Mouse (Mus musculus): Measurements from ENCODE around the gene Agbl4. TPM values are rescaled to one million over a fixed set of nuclear protein-coding genes. Genes with fewer than 3 reads are reported as not detected.
A peak's percentile ranks its signal among the peaks of the same experiment; 100 is the strongest.

Agbl4 gene
- polyA plus RNA-seq, 1 experiment from 2014 or later, result 2.5 TPM

DNA sequence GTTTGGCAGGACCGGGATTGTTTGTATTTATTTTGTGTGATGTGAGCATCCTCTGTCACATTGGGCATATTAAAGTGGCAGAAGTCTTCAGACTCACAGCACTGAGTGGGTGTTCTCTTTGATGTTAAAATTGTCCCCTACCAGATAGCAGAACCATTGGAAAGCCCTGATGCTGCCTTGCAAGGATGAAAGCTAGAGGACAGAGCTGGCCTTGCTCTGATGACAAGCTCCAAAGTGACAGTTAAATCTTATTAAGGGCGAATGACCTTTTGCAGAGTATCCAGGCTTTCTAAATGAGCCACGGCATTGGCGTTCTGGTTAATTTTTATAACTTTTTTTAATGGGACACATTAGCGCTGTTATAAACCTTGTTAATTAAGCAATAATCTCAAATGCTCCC lies 1060.1 kb downstream of the Agbl4 start:
- no peak overlapping the region for H3K9ac ChIP-seq
- H3K4me2 ChIP-seq, result no peak overlapping the region
- no peaks in the 10 kb centered on the region for H3K27me3 ChIP-seq
- ATAC-seq, result no peak
- peaks cover 21% of the 10 kb centered on the region for H3K4me1 ChIP-seq
- no peak overlapping the region for H3K4me3 ChIP-seq
- no peak overlapping the region for H3K27ac ChIP-seq
- 50% methylated on average over 5 of the region's 5 CpGs for WGBS
- H3K36me3 ChIP-seq (ENCODE audit: poor library complexity, severe bottlenecking), result peaks cover 64% of the 10 kb centered on the region
- no peaks in the 10 kb centered on the region for H3K9me3 ChIP-seq (replicated peaks)

DNA sequence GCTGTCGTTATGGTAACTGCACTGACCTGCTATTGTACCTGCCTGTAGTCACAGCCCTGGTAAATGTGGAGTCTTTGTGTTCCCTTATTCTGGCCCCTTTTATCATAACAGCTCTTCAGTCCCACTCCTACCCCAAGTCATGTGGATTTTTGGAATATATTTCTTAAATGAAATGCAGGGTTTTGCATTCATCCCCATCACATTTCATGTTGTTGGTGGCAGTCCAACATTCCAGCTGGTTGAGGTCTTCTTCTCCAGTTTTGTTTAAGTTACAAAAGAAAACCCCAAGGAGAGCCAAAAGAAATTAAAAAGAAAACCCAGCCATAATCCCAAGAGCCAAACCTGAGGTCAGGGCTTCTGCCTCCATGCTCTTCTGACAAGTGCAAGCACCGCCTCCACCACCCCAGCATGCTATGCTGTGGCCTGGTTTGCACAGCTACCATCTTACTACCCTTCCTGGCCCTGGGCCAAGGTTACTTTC lies 1069.9 kb downstream of the Agbl4 start:
- H3K36me3 ChIP-seq (ENCODE audit: poor library complexity, severe bottlenecking), result no peaks in the 10 kb centered on the region
- no peak overlapping the region for H3K27ac ChIP-seq
- no peak overlapping the region for H3K4me3 ChIP-seq
- H3K4me2 ChIP-seq, result no peak overlapping the region
- 83% methylated on average over 2 of the region's 2 CpGs for WGBS
- no peaks in the 10 kb centered on the region for H3K27me3 ChIP-seq
- no peak overlapping the region for H3K9ac ChIP-seq
- peaks cover 3% of the 10 kb centered on the region for H3K4me1 ChIP-seq
- peak; percentile 64 for ATAC-seq
- no peaks in the 10 kb centered on the region for H3K9me3 ChIP-seq (replicated peaks)

DNA sequence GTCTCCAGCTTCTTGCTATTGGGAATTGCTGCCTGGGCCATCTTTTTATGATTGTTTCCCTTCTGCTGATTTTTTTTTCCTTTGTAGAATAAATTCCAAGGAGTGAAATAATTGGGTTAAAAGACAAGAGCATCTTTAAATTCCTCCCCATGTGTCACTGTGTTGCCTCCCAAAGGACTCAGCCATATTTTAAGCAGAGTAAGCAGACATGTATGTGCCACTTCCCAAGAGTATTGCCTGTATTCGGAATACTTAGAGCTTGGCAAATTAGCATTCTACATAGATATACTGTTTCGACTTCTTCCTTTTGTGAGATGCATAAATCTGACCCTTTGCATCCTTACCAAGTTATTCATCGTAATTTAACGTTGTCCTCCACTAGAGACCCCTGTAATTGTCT lies 1070.3 kb downstream of the Agbl4 start:
- Histone ChIP-seq H3K9me3 (replicated peaks) (no peaks in the 10 kb centered on the region), H3K27ac (no peak overlapping the region), H3K4me2 (no peak overlapping the region), H3K9ac (no peak overlapping the region), H3K4me3 (no peak overlapping the region), H3K36me3 (ENCODE audit: poor library complexity, severe bottlenecking) (no peaks in the 10 kb centered on the region), H3K4me1 (peaks cover 7% of the 10 kb centered on the region), H3K27me3 (no peaks in the 10 kb centered on the region)
- WGBS, result 89% methylated on average over 4 of the region's 4 CpGs
- no peak; the same call in 1 of the 2 replicates for ATAC-seq

DNA sequence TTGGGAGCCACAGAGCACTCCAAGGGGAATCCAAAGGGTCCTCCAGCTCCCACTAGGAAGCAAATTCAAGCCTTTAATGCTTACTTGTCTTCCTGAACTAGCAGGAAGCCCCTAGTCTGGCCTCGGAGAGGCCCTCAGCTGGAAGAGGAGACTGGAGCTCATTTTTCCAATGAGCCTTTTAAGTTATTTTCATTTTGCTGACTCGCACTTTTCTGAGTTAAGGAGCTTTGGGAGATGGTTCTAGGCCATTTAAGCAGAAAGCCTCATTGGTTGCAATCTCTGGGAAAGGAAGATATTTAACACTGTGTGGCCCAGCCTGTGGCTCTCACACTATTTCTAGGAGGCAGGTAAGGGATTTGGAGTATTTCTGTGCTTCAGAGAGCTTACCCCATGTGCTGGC lies 1072.4 kb downstream of the Agbl4 start:
- H3K27ac ChIP-seq, result no peak overlapping the region
- H3K4me2 ChIP-seq, result no peak overlapping the region
- no peaks in the 10 kb centered on the region for H3K36me3 ChIP-seq (ENCODE audit: poor library complexity, severe bottlenecking)
- H3K27me3 ChIP-seq, result peaks cover 4% of the 10 kb centered on the region; the same call in 1 of the 2 replicates
- H3K9me3 ChIP-seq (replicated peaks), result no peaks in the 10 kb centered on the region
- H3K4me1 ChIP-seq, result peaks cover 7% of the 10 kb centered on the region
- H3K4me3 ChIP-seq, result no peak overlapping the region
- H3K9ac ChIP-seq, result no peak overlapping the region
- 81% methylated on average over 2 of the region's 2 CpGs for WGBS
- no peak for ATAC-seq

DNA sequence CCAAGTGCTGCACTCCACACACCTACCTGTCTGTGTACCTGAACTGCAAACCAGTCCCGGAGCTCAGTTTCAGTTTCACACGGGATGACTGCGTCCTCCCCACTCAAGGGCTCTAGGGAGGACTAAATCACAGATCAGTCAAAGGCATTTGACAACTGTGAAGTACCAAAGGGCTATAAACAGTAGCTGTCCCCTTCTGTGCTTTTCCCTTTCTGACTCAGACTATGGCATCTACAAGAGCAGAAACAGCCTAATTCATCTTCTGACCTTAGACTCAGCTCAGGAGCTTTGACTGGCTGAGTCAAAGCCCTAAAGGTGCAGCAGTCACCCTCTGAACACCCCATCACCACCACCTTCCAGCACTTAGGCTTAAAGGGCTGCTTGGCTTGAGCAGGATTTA lies 1074.3 kb downstream of the Agbl4 start:
- no peak for ATAC-seq
- H3K9me3 ChIP-seq (replicated peaks), result no peaks in the 10 kb centered on the region
- H3K4me3 ChIP-seq, result no peak overlapping the region
- H3K9ac ChIP-seq, result no peak overlapping the region
- H3K27ac ChIP-seq, result no peak overlapping the region
- H3K4me1 ChIP-seq, result peaks cover 13% of the 10 kb centered on the region
- H3K27me3 ChIP-seq, result peaks cover 7% of the 10 kb centered on the region; the same call in 1 of the 2 replicates
- no peaks in the 10 kb centered on the region for H3K36me3 ChIP-seq (ENCODE audit: poor library complexity, severe bottlenecking)
- 91% methylated on average over 3 of the region's 3 CpGs for WGBS
- no peak overlapping the region for H3K4me2 ChIP-seq

DNA sequence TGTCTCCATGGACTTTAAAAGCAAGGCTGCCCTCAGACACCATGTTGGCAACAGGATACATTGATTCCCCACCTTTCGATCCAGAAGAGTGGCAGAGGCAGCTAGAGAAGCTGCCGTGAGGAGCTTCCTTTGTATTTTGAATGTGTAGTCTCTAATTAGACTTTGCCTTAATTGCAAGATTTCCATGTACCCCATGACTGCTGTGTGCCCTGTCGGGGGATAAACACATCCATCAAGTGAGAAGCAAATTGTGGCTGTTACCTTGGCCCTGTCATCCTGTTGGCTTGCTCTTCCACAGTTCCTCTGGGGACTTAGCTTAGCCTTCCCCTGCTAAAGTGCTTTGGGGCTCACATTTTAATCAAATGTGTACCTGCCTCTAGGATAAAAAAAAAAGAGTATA lies 1075.0 kb downstream of the Agbl4 start:
- H3K9me3 ChIP-seq (replicated peaks), result no peaks in the 10 kb centered on the region
- no peak overlapping the region for H3K4me3 ChIP-seq
- H3K4me1 ChIP-seq, result peaks cover 13% of the 10 kb centered on the region
- H3K36me3 ChIP-seq (ENCODE audit: poor library complexity, severe bottlenecking), result no peaks in the 10 kb centered on the region
- no peak overlapping the region for H3K4me2 ChIP-seq
- H3K9ac ChIP-seq, result no peak overlapping the region
- no peak overlapping the region for H3K27ac ChIP-seq
- peak; percentile 25; the same call in 1 of the 2 replicates for ATAC-seq
- 42% methylated on average over 3 of the region's 3 CpGs for whole genome bisulfite sequencing
- H3K27me3 ChIP-seq, result peaks cover 10% of the 10 kb centered on the region; the same call in 1 of the 2 replicates

DNA sequence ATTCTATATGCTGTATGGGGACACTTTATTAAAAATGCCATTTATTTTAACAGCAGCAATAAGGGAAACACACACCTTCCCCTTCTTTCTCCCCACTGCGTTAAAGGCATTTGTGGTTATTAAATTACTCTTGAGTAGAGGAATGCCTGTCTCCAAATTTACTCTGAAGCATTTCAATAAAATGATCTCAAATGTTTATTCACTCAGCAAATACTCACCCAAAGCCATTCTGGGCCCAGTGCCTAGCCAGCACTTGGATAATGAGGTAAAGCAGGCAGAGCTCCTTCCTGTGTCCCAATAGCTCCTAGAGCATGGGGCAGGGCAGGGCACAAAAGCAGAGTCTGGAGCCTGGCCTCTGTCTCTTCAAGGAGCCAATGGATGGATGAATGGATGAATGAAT lies 1075.6 kb downstream of the Agbl4 start:
- Histone ChIP-seq H3K9ac (no peak overlapping the region), H3K4me2 (no peak overlapping the region), H3K4me3 (no peak overlapping the region), H3K27ac (no peak overlapping the region), H3K27me3 (peaks cover 15% of the 10 kb centered on the region; the same call in 1 of the 2 replicates), H3K9me3 (replicated peaks) (no peaks in the 10 kb centered on the region), H3K4me1 (peaks cover 16% of the 10 kb centered on the region), H3K36me3 (ENCODE audit: poor library complexity, severe bottlenecking) (no peaks in the 10 kb centered on the region)
- no peak for ATAC-seq
- WGBS, result 71% methylated on average over 1 of the region's 1 CpGs

DNA sequence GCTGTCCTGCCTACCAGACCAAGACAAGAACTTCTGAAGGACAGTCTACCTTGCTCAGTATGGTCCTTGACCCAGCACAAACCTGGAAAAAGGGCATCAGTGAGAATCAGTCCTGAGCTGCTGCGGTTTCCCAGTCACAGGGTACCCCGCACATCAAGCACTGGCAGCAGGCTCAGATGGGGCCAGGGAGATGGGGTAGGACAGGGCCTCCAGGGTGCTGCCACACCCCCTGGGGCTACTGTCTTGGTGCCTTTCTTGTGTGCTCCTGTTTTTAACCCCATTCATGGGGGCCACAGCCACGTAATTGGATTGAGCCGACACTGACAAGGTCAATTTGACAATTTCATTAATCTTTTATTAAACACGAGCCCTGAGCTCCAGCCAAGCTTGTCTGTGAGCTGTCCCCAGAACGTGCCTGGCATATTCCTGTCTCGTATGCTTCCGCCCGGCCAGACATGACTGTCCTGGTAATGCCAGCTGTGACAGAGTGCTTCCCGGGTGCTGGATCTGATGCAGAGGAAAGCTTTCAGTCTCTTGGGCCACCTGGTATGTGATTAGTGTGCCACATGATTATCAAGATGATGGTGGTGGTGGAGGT lies 1078.0 kb downstream of the Agbl4 start:
- peak; percentile 57 for ATAC-seq
- H3K4me3 ChIP-seq, result no peak overlapping the region
- 36% methylated on average over 10 of the region's 10 CpGs for WGBS
- no peak overlapping the region for H3K4me2 ChIP-seq
- H3K9ac ChIP-seq, result no peak overlapping the region
- H3K27ac ChIP-seq, result no peak overlapping the region
- peaks cover 16% of the 10 kb centered on the region; the same call in 1 of the 2 replicates for H3K27me3 ChIP-seq
- H3K36me3 ChIP-seq (ENCODE audit: poor library complexity, severe bottlenecking), result no peaks in the 10 kb centered on the region
- H3K4me1 ChIP-seq, result peaks cover 23% of the 10 kb centered on the region
- H3K9me3 ChIP-seq (replicated peaks), result no peaks in the 10 kb centered on the region

DNA sequence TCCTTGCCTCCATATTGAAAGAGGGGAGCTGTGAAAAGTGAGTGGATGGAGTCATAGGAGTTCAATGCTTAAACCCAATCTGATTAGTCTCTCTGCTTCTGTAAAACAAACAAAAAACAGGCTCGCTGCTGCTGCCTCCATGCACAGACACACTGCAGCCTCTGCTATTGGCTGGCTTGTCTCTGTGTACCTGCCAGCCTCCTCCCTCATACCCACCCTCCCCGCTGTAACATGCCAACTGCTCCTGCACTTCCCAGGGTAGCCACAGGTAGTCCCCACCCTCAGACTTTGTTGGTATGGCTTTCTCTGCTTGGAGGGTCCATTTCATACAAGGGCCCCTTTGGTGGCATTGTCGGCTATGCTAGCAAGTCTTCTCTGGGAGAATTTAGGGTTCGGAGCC lies 1080.0 kb downstream of the Agbl4 start:
- ATAC-seq, result no peak
- Histone ChIP-seq H3K36me3 (ENCODE audit: poor library complexity, severe bottlenecking) (no peaks in the 10 kb centered on the region), H3K27me3 (peaks cover 16% of the 10 kb centered on the region; the same call in 1 of the 2 replicates), H3K9me3 (replicated peaks) (no peaks in the 10 kb centered on the region), H3K4me3 (no peak overlapping the region), H3K4me1 (peaks cover 18% of the 10 kb centered on the region), H3K4me2 (no peak overlapping the region), H3K27ac (no peak overlapping the region), H3K9ac (no peak overlapping the region)
- WGBS, result 21% methylated on average over 4 of the region's 4 CpGs

DNA sequence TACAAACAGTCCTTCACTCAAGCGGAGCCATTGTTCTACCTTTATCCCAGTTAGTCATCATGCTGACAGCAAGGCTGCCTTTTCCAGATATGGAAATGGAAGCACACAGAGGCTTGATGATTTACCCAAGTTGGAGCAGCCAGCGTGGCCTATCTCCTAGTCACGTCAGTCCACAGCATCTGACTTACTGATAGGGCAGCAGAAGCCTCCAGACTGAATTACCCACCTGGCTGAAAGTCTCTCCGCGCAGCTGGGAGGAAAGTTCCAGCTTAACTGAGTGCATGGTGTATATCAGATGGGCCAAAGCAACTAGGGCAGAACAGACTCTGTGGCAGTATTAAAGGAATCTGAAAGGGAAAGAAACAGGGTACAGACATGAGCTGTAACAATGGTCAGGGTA lies 1086.0 kb downstream of the Agbl4 start:
- 90% methylated on average over 5 of the region's 5 CpGs for WGBS

DNA sequence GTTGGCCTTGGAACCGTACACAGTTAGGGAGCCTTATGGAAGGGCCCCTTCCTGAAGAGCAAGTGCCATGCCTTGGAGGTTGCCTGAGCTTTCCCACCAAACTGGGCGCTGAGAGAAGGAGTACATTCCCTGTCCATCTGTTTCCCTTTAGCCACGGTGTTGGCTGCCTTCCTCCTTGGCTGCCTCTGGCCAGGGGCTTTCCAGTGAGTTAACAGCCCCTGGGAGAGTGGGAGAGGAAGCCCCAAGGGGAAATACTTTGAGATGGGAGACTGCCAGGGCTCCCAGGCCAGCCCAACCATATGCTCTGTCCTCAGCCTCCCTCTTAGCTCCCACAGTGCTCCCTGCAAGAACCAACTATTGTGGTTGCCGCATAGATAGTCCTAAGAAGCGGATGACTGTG lies 1087.7 kb downstream of the Agbl4 start:
- H3K4me1 ChIP-seq, result no peaks in the 10 kb centered on the region
- no peak overlapping the region for H3K9ac ChIP-seq

More for the DNA sequence above, 1086.0 kb downstream of the Agbl4 start:
- 0 out of 2 replicates have a peak, but pooled peaks cover 3% of the 10 kb centered on the region for H3K27me3 ChIP-seq
- H3K4me1 ChIP-seq, result 0 out of 2 replicates have a peak, but pooled peaks cover 2% of the 10 kb centered on the region
- no peaks in the 10 kb centered on the region for H3K9me3 ChIP-seq (replicated peaks)
- H3K9ac ChIP-seq, result no peak overlapping the region
- H3K36me3 ChIP-seq (ENCODE audit: poor library complexity, severe bottlenecking), result no peaks in the 10 kb centered on the region
- H3K4me3 ChIP-seq, result no peak overlapping the region
- H3K4me2 ChIP-seq, result no peak overlapping the region
- H3K27ac ChIP-seq, result no peak overlapping the region
- ATAC-seq, result no peak

DNA sequence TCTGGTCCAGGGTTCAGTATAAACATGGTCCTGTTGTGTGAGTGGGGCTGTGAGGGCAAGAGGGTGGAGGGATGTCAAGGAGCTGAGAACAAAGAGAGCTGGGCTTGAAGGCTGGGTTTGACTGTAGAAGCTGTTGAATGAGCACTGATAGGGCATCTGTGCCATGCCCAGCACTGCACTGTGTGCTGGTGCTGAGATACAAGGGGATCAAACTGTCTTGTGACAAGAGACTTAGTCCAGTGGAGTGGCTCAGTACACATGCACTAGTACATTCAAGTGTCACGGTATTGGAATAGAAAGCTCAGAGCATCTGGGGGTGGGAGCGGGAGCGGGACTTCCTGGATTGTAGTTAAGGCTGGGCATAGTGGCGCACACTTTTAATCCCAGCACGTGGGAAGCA lies 1088.7 kb downstream of the Agbl4 start:
- Histone ChIP-seq H3K27me3 (0 out of 2 replicates have a peak, but pooled peaks cover 3% of the 10 kb centered on the region), H3K9ac (no peak overlapping the region), H3K36me3 (ENCODE audit: poor library complexity, severe bottlenecking) (no peaks in the 10 kb centered on the region), H3K4me3 (no peak overlapping the region), H3K27ac (no peak overlapping the region), H3K4me2 (no peak overlapping the region), H3K4me1 (no peaks in the 10 kb centered on the region), H3K9me3 (replicated peaks) (no peaks in the 10 kb centered on the region)
- 68% methylated on average over 5 of the region's 5 CpGs for WGBS
- ATAC-seq, result no peak

More for the DNA sequence above, 1087.7 kb downstream of the Agbl4 start:
- H3K4me2 ChIP-seq, result no peak overlapping the region
- H3K4me3 ChIP-seq, result no peak overlapping the region
- 79% methylated on average over 5 of the region's 5 CpGs for WGBS
- no peak for ATAC-seq
- no peak overlapping the region for H3K27ac ChIP-seq
- H3K36me3 ChIP-seq (ENCODE audit: poor library complexity, severe bottlenecking), result no peaks in the 10 kb centered on the region
- H3K9me3 ChIP-seq (replicated peaks), result no peaks in the 10 kb centered on the region
- H3K27me3 ChIP-seq, result 0 out of 2 replicates have a peak, but pooled peaks cover 3% of the 10 kb centered on the region
